Mouse (Mus musculus) thymus, postnatal 10 days (tissue): ENCODE results near the gene Caskin2.
"Not testable (repeated sequence)": the region's sequence is repeated elsewhere in the genome, so short reads cannot be mapped to it uniquely, and the experiment has no call there.

Experiments
- DNase-seq, 2 experiments: peaks; one replicate each; pipeline ENCODE4 v3.0.0; 2021; ENCODE audit warnings: low spot score in 2 of 2

Gene Caskin2

GRCm38 (mm10) chr11:115765103-115765606 is 48.3 kb downstream of the Caskin2 start, which contains the start of gene Tmem94:
Tmem94 (plus strand) TSS chr11:115765433.
- DNase-seq = peak; percentile 96 to 98

DNA sequence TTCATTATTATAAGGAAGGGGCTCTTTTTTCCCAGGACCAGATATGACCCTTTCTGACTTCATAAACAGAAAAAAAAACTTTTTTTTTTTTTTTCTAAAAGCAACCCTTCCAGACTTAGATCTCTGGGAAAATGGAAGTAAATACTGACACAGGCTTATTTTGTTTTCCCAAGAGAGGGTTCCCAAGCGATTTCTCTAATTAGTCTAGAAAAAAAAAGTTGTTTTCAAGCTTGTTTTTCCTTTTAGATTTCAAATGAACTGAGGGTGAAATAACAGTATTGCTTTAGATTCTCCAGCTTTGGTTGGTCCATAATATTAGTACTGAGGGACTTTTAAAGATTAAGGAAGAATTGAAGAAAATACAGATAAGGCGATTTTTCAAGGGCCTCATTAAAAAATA is 48.7 kb downstream of the Caskin2 start:
- DNase-seq = no peak

GRCm38 (mm10) chr11:115762176-115762575 is 51.3 kb downstream of the Caskin2 start:
- DNase-seq = not testable (repeated sequence)

- DNase-seq = no peak
Observed at GRCm38 (mm10) chr11:115753485-115753884, 60.0 kb downstream of the Caskin2 start.

GRCm38 (mm10) chr11:115752653-115753052 is 60.8 kb downstream of the Caskin2 start:
- DNase-seq = no peak

DNA sequence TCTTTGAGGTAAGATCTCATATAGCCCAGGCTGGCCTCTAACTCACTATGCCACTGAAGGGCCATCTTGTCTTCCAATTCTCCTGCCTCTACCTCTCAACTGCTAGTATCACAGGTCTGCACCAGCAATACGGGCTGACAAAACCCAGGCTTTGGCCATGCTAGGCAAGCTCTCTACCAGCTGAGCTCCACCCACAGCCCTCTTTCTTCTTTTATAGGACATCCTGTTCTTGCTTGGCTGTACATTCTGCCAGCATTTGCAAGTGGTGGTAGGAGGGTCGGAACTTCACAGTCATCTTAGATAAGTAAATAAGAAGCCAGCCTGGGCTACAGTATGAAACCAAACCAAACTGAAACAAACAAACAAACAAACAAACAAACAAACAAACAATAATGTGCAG is 61.7 kb downstream of the Caskin2 start:
- DNase-seq = peak in 1 of 2 experiments; percentile 24

GRCm38 (mm10) chr11:115749834-115750233 is 63.6 kb downstream of the Caskin2 start:
- no peak for DNase-seq
